Mouse (Mus musculus): ENCODE results near the gene Eef1akmt3.

DNA sequence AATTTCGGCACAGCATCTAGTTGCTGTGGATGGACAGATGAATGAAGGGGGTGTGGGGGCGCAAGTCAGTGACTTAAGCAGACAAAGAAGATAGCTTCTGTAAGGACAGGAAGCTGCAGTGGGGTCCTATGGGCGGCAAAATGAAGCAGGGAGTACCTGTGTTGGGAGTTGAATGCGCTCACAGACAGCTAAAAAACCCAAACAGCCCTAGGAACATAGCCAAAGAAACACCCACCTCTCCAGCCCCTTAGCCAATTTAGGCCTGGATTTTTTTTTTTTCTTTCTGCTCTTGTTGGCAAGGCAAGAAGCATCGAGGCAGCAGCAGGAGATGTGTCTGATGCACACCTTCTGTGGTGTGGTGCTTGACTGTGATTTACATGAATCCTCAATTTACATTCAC is 19.8 kb upstream of the Eef1akmt3 start:
- TF ChIP-seq CTCF (IDR thresholded peaks at IDR 0.05; ENCODE audit: low read depth): no peak
- no peak for TF ChIP-seq EP300 (IDR thresholded peaks at IDR 0.05; ENCODE audit: low read depth)

Data from liver, postnatal 0 days (tissue).